Mouse (Mus musculus) gastrocnemius, postnatal 25 days (tissue): ENCODE measurements around the gene Lsm14a. TPM values are rescaled to one million over a fixed set of nuclear protein-coding genes. Genes with fewer than 3 reads are reported as not detected.

Experiments
- DNase-seq: peaks from one replicate; pipeline ENCODE4 v3.0.0; 2022
- total RNA-seq, 2 experiments: library from RNA; stranded (reverse); gene quantifications; 1 replicate in 1 of 2; 2 replicates in 1 of 2; pipeline ENCODE4 v1.2.3; 2021

Lsm14a gene
- total RNA-seq, 2 experiments from 2014 or later = 61.8 to 73.9 TPM

DNA sequence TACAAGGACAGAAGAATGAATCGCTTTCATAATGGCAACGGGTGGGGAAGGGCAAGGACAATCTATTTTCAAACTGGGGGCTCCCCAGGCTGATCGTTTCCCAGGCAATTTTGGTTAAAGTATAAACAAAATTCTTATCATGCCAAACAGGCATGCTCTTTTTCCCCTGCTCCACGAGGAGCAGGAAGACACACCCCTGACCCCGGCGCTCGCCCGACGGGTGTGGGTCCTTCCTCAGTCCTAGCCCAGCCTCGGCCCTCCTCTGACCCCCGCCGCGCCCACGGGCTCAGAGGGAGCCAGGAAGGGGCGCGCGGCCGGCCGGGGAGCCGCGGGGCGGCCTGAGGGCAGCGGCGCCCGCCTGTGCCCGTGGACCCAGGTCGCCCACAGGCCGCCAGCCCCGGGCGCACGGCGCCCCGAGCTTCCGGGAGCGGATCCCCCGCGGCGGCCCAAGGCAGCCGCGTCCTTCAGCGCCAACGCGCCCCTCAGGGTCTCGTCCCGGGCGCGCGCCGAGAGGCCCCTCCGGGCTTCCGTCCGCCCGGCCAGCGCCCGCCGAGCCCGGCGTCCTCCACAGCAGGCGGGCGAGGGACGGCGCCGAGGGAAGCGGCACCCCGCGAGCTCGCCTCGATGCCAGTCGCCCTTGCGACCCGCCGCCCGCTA lies 80.2 kb downstream of the Lsm14a start:
- DNase-seq = peak; percentile 70

DNA sequence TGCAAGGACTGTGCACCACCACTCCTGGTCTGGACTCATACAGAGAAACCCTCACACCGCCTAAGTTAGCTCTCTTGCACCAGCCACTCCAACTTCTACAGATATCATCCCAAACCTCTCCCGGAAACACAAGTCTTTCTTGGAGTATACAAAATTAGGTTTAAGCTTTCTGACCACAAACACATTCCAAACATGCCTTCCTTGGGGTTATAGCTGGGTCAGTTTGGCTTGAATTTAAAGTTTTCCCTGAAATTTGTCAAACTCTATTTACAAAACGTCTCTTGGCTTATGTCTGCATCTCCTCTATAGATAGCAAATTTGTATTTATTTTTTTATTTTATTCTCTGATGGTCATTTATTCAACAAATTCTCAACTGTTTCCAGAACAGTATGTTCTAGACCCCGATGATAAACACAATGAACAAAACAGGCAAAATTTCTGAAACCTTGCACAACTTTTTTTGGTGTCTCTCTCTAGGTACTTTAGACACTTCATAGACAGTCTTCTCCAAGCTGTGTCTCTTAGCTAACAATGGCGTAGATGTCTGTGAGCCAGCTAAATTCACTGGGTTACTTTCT lies 83.8 kb downstream of the Lsm14a start:
- DNase-seq = no peak

DNA sequence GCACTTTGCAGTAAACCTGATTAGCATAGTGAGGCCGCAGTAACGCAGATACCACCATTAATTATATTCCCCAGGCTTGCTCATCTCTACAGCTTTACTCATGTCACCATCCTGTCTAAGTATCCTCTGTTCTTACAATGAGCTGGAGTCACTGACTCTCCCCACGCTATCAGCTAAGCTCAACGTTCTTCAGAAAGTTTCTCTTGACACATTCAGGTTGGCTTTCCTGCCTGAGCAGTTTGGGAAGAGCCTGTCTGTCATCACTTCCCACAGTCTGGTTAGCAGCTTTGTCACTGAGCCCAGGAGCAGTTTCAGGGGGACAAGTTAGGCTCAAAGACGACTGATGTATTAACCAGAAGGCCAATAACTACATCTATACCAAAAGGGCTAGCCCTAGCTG lies 84.5 kb downstream of the Lsm14a start:
- DNase-seq = no peak

DNA sequence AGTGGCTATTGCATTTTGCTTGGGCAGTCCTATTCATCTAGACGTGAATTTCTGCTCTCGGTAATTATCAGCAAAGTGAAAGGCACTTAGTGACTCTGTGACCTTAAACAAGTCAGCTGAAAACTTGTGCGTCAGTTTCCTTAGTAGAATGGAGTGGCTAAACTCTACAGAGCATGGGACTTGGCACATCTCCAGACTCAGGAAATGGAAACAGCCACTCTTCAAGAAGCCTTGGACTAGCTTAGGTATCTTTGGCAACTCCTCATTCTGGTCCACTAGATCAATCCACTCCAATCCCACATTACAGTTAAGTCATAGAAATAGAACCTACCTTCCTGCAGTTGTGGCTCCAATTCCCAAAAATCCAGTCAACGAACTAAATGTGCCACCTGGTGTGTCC lies 87.7 kb downstream of the Lsm14a start:
- no peak for DNase-seq

DNA sequence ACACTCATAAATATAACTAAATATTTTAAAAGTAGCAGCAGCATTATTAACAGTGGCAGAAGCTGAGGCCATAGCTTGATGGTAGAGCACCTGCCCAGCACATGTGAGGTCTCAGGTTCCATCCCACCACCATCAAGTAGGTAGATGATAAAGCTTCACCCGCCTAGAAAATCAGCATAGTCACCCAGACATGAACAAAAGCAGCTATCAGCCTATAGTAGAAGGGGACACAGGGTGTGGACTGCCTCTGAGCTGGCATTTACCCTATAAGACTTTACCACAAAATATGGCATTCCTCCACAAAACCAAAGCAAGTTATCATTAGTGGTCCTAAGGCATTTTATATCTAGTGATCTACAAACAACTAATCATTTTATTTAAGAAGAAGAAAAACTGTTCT lies 90.5 kb downstream of the Lsm14a start:
- no peak for DNase-seq

DNA sequence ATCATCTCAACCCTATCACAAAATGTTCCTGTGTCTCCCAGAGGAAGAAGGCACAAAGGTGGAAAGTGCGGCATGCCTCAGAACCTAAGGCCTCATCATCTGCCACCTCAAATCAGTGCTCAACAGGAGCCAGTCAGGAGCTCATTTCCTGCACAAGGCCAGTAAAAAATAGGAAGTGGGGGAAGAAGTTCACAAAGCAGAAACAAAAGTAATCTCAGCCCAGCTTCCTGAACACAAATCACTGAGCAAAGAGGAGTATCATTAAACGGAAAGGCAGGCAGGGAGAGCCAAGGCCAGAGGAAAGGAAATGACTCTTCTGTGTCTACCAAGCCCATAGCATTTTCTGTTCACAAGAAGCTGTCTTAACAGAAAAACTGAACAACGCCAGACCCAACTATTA lies 91.2 kb downstream of the Lsm14a start:
- no peak for DNase-seq

DNA sequence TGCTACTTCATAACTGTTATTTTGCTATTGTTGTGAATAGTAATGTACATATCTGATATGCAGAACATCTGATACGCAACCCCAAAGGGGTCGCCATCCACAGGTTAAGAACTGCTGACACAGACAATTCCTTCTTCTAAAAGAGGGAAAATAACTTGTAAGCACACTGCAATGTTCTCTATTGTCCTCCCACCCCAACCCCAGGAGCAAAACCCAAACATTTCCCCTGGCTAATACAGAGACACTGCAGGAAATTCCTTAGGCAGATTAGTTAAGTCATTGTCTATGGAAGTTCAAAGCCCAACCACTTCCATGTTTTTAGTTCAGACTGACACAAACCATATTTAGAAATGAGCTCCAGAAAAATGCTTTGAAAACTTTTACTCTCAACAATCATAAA lies 94.3 kb downstream of the Lsm14a start:
- DNase-seq = no peak

DNA sequence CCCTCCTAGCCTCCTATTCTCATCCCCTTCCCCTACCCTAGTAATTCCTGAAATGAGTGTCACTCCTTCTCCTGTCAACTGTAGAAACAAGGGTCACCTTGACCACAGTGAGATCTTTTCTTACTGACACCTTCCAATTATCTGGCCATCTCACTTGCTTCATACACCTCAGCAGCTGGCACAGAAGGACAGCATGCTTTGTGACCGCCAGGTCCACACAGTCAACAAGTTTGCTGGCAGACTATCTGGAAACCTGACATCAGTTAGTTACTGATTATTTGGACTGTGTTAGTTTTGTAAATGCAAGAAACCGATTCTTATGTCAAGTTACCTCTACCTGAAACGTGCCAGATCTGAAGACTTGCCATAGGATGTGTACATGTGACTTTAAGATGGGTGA lies 97.0 kb downstream of the Lsm14a start:
- no peak for DNase-seq

Other genes with a start within 250 kb of the Lsm14a start
- 10 to 100 TPM; 32.4 to 36.7 TPM for gene Uba2, start 223.7 kb downstream of the Lsm14a start, total RNA-seq
- 10 to 100 TPM; 14.3 to 15.9 TPM for gene Pdcd2l, start 196.7 kb downstream of the Lsm14a start, total RNA-seq
- gene Gpi1, start 163.0 kb downstream of the Lsm14a start, total RNA-seq = 1,000 to 10,000 TPM in 1 of 2 experiments, 100 to 1,000 TPM in 1; 948 to 1,062 TPM
- not detected for gene Gm6096, start 142.3 kb downstream of the Lsm14a start, total RNA-seq
- gene 4931406P16Rik, start 79.8 kb downstream of the Lsm14a start, total RNA-seq = 10 to 100 TPM; 31.6 to 38.9 TPM